Mouse (Mus musculus) hematopoietic stem cell, adult 5-6 weeks (primary cell): ENCODE data around the gene Gsdma. TPM values are rescaled to one million over a fixed set of nuclear protein-coding genes. Genes with fewer than 3 reads are reported as not detected.
"Not testable (repeated sequence)": the region's sequence is repeated elsewhere in the genome, so short reads cannot be mapped to it uniquely, and the experiment has no call there.

Experiments used
- ATAC-seq, 2 experiments: fragments of 125-278 bp in 1 of 2; replicated peaks in 1 of 2; 2 replicates each; pipeline ENCODE4 v1.8.0; 2016 to 2017; ENCODE audit warnings: inconsistent platforms in 2 of 2, mild to moderate bottlenecking in 2 of 2, moderate number of reproducible peaks in 2 of 2, low read depth in 1 of 2, moderate TSS enrichment in 1 of 2; ENCODE audit not compliant: low FRiP score in 2 of 2, poor library complexity in 2 of 2, severe bottlenecking in 2 of 2, insufficient read depth in 1 of 2, low TSS enrichment in 1 of 2
- total RNA-seq: library from RNA; stranded (forward); fragments of 172-1452, 232-1000 nt; gene quantifications from 2 replicates; pipeline ENCODE4 v1.2.3, GENCODE M21; 2017

Gene Gsdma
- total RNA-seq: not detected in 2 replicates

DNA sequence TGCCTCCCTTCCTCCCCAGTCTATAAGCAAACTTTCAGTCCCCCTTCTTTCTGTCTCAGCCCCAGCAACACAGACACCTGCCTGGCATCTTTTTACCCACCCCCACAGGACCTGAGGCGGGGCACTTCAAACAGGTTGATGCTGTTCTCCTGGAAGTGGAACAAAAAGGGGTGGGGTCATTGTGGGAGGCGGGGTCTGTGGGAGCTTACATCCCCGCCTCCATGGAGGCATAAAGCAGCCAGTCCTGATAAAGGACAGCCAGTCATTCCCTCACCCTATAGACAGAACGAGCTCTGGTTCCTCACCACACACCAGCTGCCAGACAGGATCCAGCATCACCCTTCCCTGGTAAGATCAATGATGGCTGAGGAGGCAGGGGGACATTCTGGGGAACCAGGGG is at the start of gene Gsdma:
Gene Gsdma, plus strand, starts transcription at position 261 of the 400 bp plus-strand sequence.
- no peak for ATAC-seq

DNA sequence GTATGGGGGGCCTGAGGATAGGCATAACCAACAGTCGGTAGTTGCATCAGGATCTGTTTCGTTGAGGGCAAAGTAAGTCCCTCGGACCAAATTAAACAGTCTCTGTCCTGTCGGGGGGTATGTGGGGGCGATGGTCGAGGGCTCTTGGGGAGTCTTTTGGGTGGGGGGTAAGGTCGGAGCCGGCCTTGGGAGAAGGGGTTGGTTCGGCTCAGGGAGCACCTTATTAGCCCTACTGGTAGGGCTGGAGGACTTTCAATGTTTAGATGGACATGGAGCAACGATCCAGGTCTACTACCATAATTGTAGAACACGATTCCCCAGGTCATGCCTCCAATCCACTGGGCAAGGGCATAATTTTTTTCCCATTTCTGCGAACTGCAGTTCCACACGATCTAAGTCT is 43.4 kb upstream of the Gsdma start:
- no peak for ATAC-seq

GRCm38 (mm10) chr11:98623981-98624380 is 40.2 kb upstream of the Gsdma start:
- not testable (repeated sequence) for ATAC-seq

DNA sequence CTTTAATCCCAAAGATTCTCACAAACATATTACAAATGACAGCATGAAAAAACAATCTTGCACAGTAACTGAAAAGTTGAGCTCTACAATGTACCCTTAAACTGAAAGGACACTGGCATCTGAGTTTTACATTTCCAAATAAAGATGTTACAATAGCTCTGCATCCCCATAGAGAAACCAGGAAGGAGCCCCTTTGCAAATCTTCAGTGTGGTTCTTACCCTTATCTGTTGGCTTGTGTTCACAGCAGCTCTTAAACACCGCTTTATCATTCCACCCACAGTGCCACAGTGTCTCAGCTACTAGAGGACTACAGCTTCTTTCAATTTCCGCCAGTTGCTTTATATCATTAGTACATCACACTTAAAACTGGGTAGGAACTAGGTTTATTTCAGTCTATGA is 39.8 kb upstream of the Gsdma start:
- ATAC-seq: not testable (repeated sequence)

DNA sequence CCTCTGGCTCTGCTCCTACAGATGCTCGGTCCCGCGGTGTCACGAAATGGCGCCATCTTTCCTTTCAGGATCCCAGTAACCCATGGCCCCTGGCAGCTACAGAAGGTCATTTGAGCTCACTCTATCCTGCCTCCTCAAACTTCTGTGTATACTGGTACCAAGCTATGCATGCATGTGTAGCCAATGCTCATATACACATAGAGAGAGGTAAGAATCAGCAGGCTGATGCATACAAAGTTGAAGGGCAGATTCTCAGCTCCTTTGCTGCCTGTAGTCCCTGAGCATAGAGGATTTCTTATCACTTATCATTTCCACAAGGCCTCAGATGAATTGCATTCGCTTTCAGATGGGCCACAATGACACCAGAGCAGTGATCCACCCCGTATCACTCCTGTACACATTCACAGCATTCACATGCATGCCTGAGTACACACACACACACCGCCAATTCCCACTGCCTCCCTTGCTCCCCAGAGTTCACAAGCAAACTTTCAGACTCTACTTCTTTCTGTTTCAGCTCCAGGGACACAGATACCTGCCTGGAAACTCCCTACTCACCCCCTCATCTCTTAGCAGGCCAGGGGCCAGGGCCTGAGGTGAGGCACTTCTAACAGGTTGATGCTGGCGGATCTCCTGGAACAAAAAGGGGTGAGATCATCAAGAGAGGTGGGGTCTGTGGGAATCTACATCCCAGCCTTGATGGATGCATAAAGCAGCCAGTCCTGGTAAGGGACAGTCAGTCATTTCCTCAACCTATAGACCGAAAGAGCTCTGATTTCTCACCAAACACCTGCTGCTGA is 38.3 kb upstream of the Gsdma start, which contains the start of the genes Gm12355 and Gsdma3:
Gene Gm12355, minus strand, starts transcription at position 51 of the 800 bp plus-strand sequence.
Gene Gsdma3, plus strand, starts transcription at position 750 of the 800 bp plus-strand sequence.
- no peak for ATAC-seq

DNA sequence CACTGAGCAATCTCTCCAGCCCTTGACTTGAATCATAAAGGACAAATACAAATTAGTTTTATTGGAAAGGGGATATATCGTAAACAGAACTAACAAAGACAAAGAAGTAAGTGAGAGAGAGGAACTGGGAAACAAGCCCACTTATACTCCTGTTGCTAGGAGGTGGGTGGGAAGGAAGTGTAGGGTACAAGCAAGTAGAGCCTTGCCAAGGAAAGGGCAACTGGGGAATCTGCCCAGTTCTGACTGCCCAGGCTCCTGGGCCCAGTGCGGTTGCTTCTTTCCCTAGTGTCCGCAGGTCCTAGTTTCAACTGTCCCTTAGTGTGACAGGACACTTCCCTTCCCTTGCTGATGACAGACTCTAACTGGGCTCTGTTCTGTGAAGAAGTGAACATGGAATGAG is 35.4 kb upstream of the Gsdma start:
- no peak for ATAC-seq

- ATAC-seq: no peak
Observed at GRCm38 (mm10) chr11:98630646-98631045, 33.5 kb upstream of the Gsdma start.

DNA sequence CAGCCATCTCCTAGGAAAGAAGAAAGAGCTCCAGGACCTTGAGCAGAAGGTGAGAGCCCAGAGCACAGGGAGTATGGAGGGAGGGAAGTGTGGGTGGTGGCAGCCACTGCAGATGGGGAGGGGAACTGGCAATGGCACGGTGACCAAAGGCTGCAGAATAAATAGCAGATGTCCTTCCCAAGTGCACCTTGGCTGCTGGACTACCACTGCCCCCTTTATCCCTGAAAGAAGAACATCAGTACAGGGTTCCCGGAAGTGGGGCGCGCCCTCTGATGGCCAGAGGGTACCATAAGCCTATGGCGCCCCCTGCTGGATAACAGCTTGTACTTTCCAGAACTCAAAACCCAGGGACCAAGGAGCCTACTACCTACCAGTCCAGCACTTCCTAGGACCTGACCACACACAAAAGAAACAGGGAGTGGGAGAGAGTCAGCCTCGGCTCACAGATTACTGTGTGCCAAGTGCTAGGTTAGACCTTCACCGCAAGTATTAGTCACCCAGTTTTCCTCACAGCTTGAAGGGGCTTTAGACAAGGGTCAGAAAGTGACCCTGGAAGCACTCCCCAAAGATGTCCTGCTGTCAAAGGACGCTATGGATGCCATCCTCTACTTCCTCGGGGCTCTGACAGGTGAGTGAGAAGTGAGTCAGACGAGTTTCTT is 28.7 kb upstream of the Gsdma start:
- ATAC-seq: peak; percentile 85 to 88

GRCm38 (mm10) chr11:98637501-98637900 is 26.6 kb upstream of the Gsdma start:
- no peak for ATAC-seq

DNA sequence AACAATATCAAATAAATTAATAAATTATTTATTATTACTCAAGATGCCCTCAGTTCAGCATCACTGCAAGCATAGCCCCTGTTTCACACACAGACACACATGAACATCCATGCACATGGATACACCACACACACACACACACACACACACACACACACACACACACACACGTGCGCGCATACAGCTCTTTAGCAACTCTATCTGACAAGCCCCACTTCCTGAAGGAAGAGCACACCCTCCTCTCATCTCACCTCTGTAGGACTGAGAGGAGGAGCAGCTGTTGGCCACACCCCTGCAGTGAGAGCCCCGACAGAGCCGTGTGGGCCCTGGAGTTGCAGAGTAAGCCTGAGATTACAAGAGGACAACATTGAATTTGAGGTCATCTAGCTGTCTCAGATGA is 24.1 kb upstream of the Gsdma start:
- ATAC-seq: no peak

DNA sequence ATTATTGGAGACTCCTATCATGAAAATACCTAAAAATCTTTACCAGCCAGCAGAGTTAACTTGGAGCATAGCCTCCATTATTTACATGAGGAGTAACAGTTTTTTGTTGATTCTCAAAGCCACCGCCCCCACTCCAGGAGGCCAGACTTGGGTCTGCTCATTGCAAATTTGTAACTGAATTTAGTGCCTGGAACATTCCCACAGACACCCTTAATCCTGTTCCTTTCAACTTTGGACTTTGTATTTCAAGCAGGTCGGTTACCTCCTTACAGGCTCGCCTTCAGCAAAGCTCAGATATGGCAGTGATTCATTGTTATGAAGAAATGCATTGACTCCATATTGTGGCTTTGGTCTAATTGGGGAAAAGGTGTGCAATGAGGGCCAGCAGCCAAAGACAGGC is 19.4 kb upstream of the Gsdma start:
- no peak for ATAC-seq

DNA sequence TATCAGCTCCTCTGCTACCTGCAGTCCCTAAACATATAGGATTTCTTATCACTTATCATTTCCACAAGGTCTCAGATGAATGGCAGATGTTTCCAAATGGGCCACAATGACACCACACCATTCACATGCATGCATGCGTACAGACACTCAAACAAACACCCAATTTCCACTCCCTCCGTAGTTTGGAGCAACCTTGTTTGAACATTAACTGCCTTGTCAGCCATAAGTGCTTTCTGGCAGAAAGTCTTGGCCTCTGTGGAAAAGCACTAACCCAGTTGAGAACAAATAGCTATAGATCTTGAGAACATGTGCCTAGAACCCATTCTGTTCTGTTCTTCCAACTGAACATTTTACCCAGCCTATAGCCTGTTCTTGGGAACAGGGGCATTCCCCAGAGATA is 18.2 kb upstream of the Gsdma start:
- ATAC-seq: no peak

DNA sequence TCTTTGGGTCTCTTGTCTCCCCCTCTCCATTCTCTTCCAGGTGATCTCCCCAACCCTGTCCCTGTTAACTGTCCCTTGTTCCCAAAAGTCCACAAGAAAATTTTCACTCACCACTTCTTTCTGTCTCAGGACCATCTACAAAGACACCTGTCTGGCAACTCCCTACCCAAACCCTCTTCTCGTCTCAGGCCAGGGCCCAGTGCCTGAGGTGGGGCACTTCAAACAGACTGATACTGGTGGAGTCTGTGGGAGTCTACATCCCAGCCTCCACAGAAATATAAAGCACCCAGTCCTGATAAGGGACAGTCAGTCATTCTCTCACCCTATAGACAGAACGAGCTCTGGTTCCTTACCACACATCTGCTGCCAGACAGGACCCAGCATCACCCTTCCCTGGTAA is 17.7 kb upstream of the Gsdma start, which contains the start of gene Gsdma2:
Gene Gsdma2, plus strand, starts transcription at position 301 of the 400 bp plus-strand sequence.
- no peak for ATAC-seq

- ATAC-seq: peak; percentile 82 to 88
Observed at GRCm38 (mm10) chr11:98655076-98655475, 9.1 kb upstream of the Gsdma start.

DNA sequence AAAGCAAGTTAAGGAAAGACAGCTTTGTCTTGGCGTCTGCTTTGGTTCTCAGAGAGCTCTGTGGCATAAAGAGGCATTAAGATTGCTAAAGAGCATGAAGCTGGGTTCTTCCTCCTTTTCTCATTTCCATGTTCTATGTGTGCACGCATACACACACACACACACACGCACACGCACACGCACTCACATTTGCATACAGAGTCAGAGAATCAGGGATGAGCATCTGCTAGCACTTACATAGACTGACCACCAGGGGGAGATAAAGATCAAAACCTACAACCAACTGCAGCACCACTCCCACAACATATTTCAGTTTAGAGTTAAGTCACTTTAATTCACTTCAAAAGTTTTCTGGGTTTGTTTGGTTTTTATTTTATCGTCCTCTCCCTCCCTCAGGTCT is 3.6 kb upstream of the Gsdma start:
- ATAC-seq: peak; percentile 82 to 88

DNA sequence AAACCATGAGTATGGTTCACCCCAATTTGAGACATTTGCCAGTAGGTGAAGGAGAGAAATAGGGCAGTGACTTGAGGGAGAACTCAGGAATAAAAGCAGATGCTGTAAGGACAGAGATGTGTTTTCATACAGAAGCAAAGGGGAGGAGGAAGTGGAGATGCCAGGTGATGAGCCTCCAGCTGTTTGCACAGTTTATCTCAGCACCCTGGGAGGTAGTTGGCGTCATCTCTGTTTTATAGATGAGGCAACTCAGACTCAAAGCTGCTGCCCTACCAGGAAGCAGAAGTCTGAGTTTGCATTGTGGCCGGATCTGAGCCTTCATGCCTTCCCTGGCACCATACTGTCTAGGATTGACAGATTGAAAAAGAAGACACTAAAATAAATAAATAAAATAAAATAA is 4.8 kb downstream of the Gsdma start:
- no peak for ATAC-seq

DNA sequence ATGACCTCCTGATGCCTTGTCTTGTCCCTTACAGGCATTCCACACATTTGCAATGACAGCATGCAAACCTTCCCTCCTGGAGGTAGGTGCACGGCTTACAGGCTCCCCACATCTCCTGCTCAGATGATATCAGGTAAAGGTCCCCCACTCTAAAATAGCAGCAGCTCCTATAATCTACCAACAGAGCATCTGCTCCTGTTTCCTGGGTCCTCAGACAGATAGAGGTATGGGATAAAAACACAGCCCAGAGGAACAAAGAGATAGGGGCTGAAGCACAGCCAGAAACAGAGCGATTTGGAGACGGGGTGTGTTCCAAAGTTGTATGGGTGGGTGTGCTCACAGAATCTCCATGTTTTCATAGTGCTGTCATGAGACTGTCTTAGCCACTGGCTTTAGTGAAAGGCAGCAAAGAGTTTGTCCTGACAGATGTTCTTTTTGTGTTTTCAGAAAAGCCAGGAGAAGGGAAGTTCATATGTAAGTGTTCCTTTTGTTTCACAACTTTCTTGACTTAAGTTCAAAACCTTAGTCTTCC is 7.2 kb downstream of the Gsdma start:
- ATAC-seq: no peak

- no peak for ATAC-seq
Observed at GRCm38 (mm10) chr11:98671857-98672256, 7.7 kb downstream of the Gsdma start.
